Mouse (Mus musculus) forebrain, embryonic 12.5 days (tissue): ENCODE measurements around the gene Lima1. TPM values are rescaled to one million over a fixed set of nuclear protein-coding genes. Genes with fewer than 3 reads are reported as not detected.
"Not testable (repeated sequence)": the region's sequence is repeated elsewhere in the genome, so short reads cannot be mapped to it uniquely, and the experiment has no call there.

Source experiments
- ATAC-seq: fragments of 200-750 bp; cut with Nextera tagmentation; 2 replicates; pipeline ENCODE4 v1.8.0; 2017; ENCODE audit warnings: moderate TSS enrichment; ENCODE audit not compliant: low FRiP score
- H3K27ac ChIP-seq: fragments of 300-500 bp; sonication (generic); 2 replicates; pipeline ENCODE4 v1.5.1; 2016; ENCODE audit warnings: mild to moderate bottlenecking
- H3K27me3 ChIP-seq: fragments of 300-500 bp; sonication (generic); 2 replicates; pipeline ENCODE4 v1.6.1; 2016; ENCODE audit warnings: mild to moderate bottlenecking
- H3K36me3 ChIP-seq: fragments of 300-500 bp; sonication (generic); replicated peaks from 2 replicates; pipeline ENCODE4 v1.6.1; 2016; ENCODE audit warnings: mild to moderate bottlenecking
- H3K4me1 ChIP-seq: fragments of 300-500 bp; sonication (generic); 2 replicates; pipeline ENCODE4 v1.6.1; 2016
- H3K4me2 ChIP-seq: fragments of 300-500 bp; sonication (generic); 2 replicates; pipeline ENCODE4 v1.6.1; 2016; ENCODE audit warnings: mild to moderate bottlenecking, moderate library complexity
- H3K4me3 ChIP-seq: fragments of 300-500 bp; sonication (generic); replicated peaks from 2 replicates; pipeline ENCODE4 v1.5.1; 2016; ENCODE audit warnings: mild to moderate bottlenecking
- H3K9ac ChIP-seq: fragments of 300-500 bp; sonication (generic); 2 replicates; pipeline ENCODE4 v1.6.1; 2016; ENCODE audit warnings: mild to moderate bottlenecking
- H3K9me3 ChIP-seq: fragments of 300-500 bp; sonication (generic); 2 replicates; pipeline ENCODE4 v1.6.1; 2016
- WGBS: fragments of 180-500 bp; shearing (Covaris S2); methylation state at CpG from one replicate; pipeline ENCODE4 v1.1.7; 2016; 5-methylcytosine and 5-hydroxymethylcytosine counted together
- polyA plus RNA-seq: library from polyadenylated mRNA; unstranded; fragments of >200 nt; fragmentation: Nextera tagmentation; extraction: Ambion mirVana; gene quantifications from 2 replicates; pipeline ENCODE4 v1.2.1, GENCODE M21; 2016

The Lima1 gene
- polyA plus RNA-seq, 1 experiment from 2014 or later, result 41.0 TPM

- Histone ChIP-seq H3K9ac (no peak overlapping the region), H3K27ac (no peak overlapping the region), H3K9me3 (no peaks in the 10 kb centered on the region), H3K4me1 (no peaks in the 10 kb centered on the region), H3K4me3 (no peak overlapping the region), H3K4me2 (no peak overlapping the region), H3K27me3 (no peaks in the 10 kb centered on the region), H3K36me3 (peaks cover 23% of the 10 kb centered on the region)
- WGBS, result 93% methylated on average over 6 of the region's 6 CpGs
- no peak for ATAC-seq
Observed at GRCm38 (mm10) chr15:99790464-99790863, 84.8 kb downstream of the Lima1 start.

GRCm38 (mm10) chr15:99787625-99788120 lies 87.6 kb downstream of the Lima1 start:
- Histone ChIP-seq H3K36me3 (peaks cover 25% of the 10 kb centered on the region), H3K27ac (no peak overlapping the region), H3K9me3 (no peaks in the 10 kb centered on the region), H3K27me3 (no peaks in the 10 kb centered on the region), H3K4me2 (no peak overlapping the region), H3K4me3 (no peak overlapping the region), H3K4me1 (no peaks in the 10 kb centered on the region), H3K9ac (no peak overlapping the region)
- ATAC-seq, result no peak
- WGBS, result 84% methylated on average over 9 of the region's 9 CpGs

- Histone ChIP-seq H3K27ac (no peak overlapping the region), H3K9ac (no peak overlapping the region), H3K36me3 (peaks cover 30% of the 10 kb centered on the region), H3K4me1 (no peaks in the 10 kb centered on the region), H3K9me3 (no peaks in the 10 kb centered on the region), H3K4me3 (no peak overlapping the region), H3K27me3 (peaks cover 3% of the 10 kb centered on the region; the same call in 1 of the 2 replicates), H3K4me2 (no peak overlapping the region)
- WGBS, result 93% methylated on average over 16 of the region's 16 CpGs
- no peak for ATAC-seq
Observed at GRCm38 (mm10) chr15:99778677-99779335, 96.5 kb downstream of the Lima1 start.

- Histone ChIP-seq H3K27me3 (peaks cover 3% of the 10 kb centered on the region; the same call in 1 of the 2 replicates), H3K27ac (no peak overlapping the region), H3K4me3 (no peak overlapping the region), H3K9ac (no peak overlapping the region), H3K4me2 (no peak overlapping the region), H3K4me1 (no peaks in the 10 kb centered on the region), H3K36me3 (peaks cover 23% of the 10 kb centered on the region), H3K9me3 (no peaks in the 10 kb centered on the region)
- ATAC-seq, result no peak
- WGBS, result 26% methylated on average over 7 of the region's 7 CpGs
Observed at GRCm38 (mm10) chr15:99778148-99778547, 97.1 kb downstream of the Lima1 start.

GRCm38 (mm10) chr15:99772925-99773324 lies 102.3 kb downstream of the Lima1 start:
- peaks cover 25% of the 10 kb centered on the region for H3K4me1 ChIP-seq
- no peak overlapping the region; the same call in 1 of the 2 replicates for H3K9ac ChIP-seq
- H3K9me3 ChIP-seq, result no peaks in the 10 kb centered on the region
- H3K4me2 ChIP-seq, result peak overlapping the region; percentile 74
- H3K27me3 ChIP-seq, result no peaks in the 10 kb centered on the region
- WGBS, result 29% methylated on average over 3 of the region's 3 CpGs
- ATAC-seq, result no peak
- peak overlapping the region; percentile 64 for H3K4me3 ChIP-seq
- no peaks in the 10 kb centered on the region for H3K36me3 ChIP-seq
- peak overlapping the region; percentile 94; the same call in 1 of the 2 replicates for H3K27ac ChIP-seq

GRCm38 (mm10) chr15:99772881-99772924 lies 102.6 kb downstream of the Lima1 start, which contains the start of gene Cers5:
Gene Cers5 (minus strand): TSS chr15:99772885.
- not testable (repeated sequence) for H3K36me3 ChIP-seq, H3K27me3 ChIP-seq, ATAC-seq, H3K9me3 ChIP-seq
- Histone ChIP-seq H3K9ac (peak within 1 kb of the TSS; percentile 84), H3K4me2 (peak within 1 kb of the TSS; percentile 74), H3K4me1 (peaks cover 25% of the 10 kb centered on the region), H3K4me3 (peak within 1 kb of the TSS; percentile 64), H3K27ac (peak within 1 kb of the TSS; percentile 94)

- Histone ChIP-seq H3K9ac (peak overlapping the region; percentile 84), H3K4me1 (peaks cover 25% of the 10 kb centered on the region), H3K27me3 (no peaks in the 10 kb centered on the region), H3K4me3 (peak overlapping the region; percentile 64), H3K9me3 (no peaks in the 10 kb centered on the region), H3K27ac (peak overlapping the region; percentile 94), H3K36me3 (no peaks in the 10 kb centered on the region), H3K4me2 (peak overlapping the region; percentile 74)
- ATAC-seq, result peak; percentile 92
- 0% methylated on average over 41 of the region's 41 CpGs for WGBS
Observed at GRCm38 (mm10) chr15:99772277-99772880, 102.9 kb downstream of the Lima1 start.

- ATAC-seq, result peak; percentile 84
- Histone ChIP-seq H3K27me3 (no peaks in the 10 kb centered on the region), H3K4me3 (peak overlapping the region; percentile 64), H3K9ac (peak overlapping the region; percentile 84), H3K36me3 (no peaks in the 10 kb centered on the region), H3K4me2 (peak overlapping the region; percentile 74), H3K9me3 (no peaks in the 10 kb centered on the region), H3K27ac (peak overlapping the region; percentile 94), H3K4me1 (peaks cover 25% of the 10 kb centered on the region)
- under 1% methylated on average over 59 of the region's 59 CpGs for WGBS
Observed at GRCm38 (mm10) chr15:99771601-99772276, 103.5 kb downstream of the Lima1 start.

GRCm38 (mm10) chr15:99771004-99771500 lies 104.2 kb downstream of the Lima1 start:
- WGBS, result 38% methylated on average over 5 of the region's 5 CpGs
- no peaks in the 10 kb centered on the region for H3K27me3 ChIP-seq
- H3K9me3 ChIP-seq, result no peaks in the 10 kb centered on the region
- peak overlapping the region; percentile 94; the same call in 1 of the 2 replicates for H3K27ac ChIP-seq
- H3K4me1 ChIP-seq, result peaks cover 25% of the 10 kb centered on the region
- no peak for ATAC-seq
- H3K4me2 ChIP-seq, result peak overlapping the region; percentile 74
- peak overlapping the region; percentile 64 for H3K4me3 ChIP-seq
- no peaks in the 10 kb centered on the region for H3K36me3 ChIP-seq
- H3K9ac ChIP-seq, result peak overlapping the region; percentile 84

GRCm38 (mm10) chr15:99768761-99769160 lies 106.5 kb downstream of the Lima1 start:
- no peak overlapping the region for H3K27ac ChIP-seq
- no peaks in the 10 kb centered on the region for H3K9me3 ChIP-seq
- H3K4me3 ChIP-seq, result no peak overlapping the region
- H3K27me3 ChIP-seq, result no peaks in the 10 kb centered on the region
- H3K36me3 ChIP-seq, result peaks cover 11% of the 10 kb centered on the region
- no peak for ATAC-seq
- WGBS, result 100% methylated on average over 1 of the region's 1 CpGs
- H3K9ac ChIP-seq, result no peak overlapping the region
- H3K4me2 ChIP-seq, result no peak overlapping the region
- peaks cover 25% of the 10 kb centered on the region for H3K4me1 ChIP-seq

GRCm38 (mm10) chr15:99767467-99767866 lies 107.8 kb downstream of the Lima1 start:
- 84% methylated on average over 4 of the region's 4 CpGs for WGBS
- H3K4me2 ChIP-seq, result no peak overlapping the region
- H3K4me3 ChIP-seq, result no peak overlapping the region
- no peak overlapping the region for H3K27ac ChIP-seq
- no peaks in the 10 kb centered on the region for H3K9me3 ChIP-seq
- H3K27me3 ChIP-seq, result no peaks in the 10 kb centered on the region
- ATAC-seq, result no peak
- H3K4me1 ChIP-seq, result peaks cover 18% of the 10 kb centered on the region
- no peak overlapping the region for H3K9ac ChIP-seq
- peaks cover 11% of the 10 kb centered on the region for H3K36me3 ChIP-seq

GRCm38 (mm10) chr15:99754204-99754603 lies 121.1 kb downstream of the Lima1 start:
- no peak overlapping the region for H3K4me2 ChIP-seq
- H3K36me3 ChIP-seq, result peaks cover 7% of the 10 kb centered on the region; the same call in 1 of the 2 replicates
- H3K9me3 ChIP-seq, result no peaks in the 10 kb centered on the region
- no peak overlapping the region for H3K4me3 ChIP-seq
- H3K27me3 ChIP-seq, result no peaks in the 10 kb centered on the region
- no peak for ATAC-seq
- H3K9ac ChIP-seq, result no peak overlapping the region
- no peak overlapping the region for H3K27ac ChIP-seq
- H3K4me1 ChIP-seq, result no peaks in the 10 kb centered on the region
- WGBS, result 87% methylated on average over 3 of the region's 3 CpGs
